Mouse (Mus musculus): ENCODE results near the gene Slc9a2.
"Not testable (repeated sequence)": the region's sequence is repeated elsewhere in the genome, so short reads cannot be mapped to it uniquely, and the experiment has no call there.

Slc9a2 gene

DNA sequence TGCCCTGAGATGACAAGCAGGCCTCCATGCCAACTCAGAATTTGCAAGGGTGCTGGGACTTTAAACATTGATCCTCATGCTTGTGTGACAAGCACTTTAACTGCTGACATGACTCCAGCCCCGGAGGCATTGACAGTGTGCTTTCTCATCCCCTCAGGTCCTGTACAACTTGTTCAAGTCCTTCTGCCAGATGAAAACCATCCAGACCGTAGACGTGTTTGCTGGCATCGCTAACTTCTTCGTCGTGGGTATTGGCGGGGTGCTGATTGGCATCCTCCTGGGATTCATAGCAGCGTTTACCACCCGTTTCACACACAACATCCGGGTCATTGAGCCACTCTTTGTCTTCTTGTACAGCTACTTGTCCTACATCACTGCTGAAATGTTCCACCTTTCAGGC is 45.7 kb downstream of the Slc9a2 start:
- DNase-seq = no peak

DNA sequence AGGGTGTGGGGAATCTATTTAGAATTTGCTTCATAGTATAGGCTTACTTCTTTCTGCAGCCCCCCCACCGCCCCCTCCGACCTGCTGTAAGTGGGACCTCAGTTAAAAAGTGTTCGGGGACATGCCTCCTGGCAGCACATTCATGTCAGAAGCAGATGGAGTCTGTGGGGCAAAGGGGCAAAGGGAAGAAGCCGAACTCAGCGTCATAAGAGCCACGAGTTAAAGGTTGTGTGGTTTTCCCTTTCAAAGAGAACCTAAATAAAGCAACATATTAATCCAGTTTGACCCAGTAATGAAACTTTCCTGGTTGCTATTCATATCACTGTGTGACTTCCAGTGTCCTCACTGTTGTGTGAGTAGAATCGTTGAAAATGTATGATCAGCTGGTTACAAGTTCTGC is 47.0 kb downstream of the Slc9a2 start:
- DNase-seq = no peak

DNA sequence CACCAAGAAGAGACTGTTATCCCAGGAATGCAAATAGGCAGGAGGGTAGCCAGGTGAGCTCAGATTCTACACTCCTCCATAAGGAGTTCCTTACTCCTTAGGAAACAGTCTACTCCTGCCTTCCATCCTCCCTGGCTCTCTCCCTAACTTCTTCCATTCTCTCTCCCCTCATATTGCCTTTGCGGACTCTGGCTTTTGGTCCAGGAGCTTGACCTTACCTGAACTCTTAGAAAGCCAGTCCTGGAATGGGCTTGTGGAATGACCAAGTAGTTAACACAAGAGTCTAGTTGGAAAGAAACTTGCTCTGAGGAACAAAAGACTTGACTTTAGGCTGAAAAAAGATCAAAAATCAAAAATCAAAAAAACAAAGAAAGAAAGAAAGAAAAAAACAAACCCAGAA is 48.3 kb downstream of the Slc9a2 start:
- DNase-seq = no peak

DNA sequence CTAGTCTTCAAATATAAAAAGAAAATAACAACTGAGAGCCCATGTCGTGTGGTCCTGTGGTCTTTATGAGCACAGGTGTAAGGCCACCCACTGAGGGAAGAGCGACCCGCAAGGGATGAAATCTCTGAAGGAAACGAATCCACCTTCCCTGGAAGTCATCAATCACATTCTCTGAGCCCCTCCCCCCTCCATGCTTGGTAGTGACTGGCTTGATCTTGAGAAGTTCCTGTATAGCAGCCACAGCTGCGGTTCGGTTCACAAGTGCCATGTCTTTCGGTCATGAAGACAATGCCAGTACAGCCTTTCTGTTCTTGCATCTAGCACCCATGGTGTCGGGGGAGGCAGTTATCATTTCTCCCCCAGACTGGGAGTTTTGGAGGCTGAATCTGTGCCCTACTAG is 57.3 kb downstream of the Slc9a2 start:
- DNase-seq = no peak

DNA sequence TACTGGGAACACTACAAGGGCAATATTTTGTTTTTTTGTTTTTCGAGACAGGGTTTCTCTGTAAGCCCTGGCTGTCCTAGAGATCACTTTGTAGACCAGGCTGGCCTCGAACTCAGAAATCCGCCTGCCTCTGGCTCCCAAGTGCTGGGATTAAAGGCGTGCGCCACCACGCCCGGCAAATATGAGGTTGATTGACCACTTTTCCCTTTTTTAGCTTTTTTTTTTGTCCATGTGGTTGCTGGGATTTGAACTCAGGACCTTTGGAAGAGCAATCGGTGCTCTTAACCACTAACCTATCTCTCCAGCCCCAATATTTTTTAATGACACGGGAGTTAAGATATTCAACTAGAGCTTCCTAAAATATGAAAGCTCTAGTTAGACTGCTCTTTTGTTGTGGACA is 57.9 kb downstream of the Slc9a2 start:
- DNase-seq = not testable (repeated sequence)

DNA sequence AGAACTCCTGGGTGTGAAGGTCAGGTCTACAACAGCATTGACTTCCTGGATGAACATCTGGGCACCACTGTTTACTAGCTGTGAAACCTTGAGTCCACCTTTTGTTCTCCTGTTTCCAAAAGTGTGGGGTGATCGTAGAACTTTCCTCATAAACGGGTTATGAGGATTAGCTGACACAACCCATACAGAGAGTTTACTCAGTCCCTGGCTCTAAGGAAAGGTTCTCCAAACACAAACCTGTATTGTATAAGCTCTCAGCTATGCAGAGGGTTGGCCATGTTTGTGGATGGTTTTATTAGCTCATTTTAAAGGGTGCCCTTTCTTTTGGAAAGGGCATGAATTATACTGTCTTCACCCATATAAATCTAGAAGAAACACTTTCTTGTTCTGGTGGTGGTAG is 60.4 kb downstream of the Slc9a2 start:
- no peak for DNase-seq

DNA sequence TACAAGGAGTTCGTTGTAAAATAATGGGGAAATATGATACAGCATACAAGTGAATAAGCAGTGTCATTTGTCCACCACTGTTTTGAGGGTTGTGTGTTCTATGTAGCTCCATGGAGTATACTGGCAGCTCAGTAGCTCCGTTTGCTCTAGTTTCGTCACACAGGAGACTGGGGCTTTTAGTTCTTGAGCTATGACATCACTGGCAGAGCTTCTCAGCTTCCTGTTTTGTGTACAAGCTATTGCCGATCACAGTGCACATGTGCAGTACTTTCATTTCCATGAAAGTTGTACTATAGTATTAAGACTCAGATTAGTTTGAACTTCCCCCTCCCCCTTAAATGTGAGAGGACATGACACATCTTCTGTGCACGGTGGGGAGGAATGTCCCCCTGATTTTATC is 65.7 kb downstream of the Slc9a2 start:
- DNase-seq = no peak

DNA sequence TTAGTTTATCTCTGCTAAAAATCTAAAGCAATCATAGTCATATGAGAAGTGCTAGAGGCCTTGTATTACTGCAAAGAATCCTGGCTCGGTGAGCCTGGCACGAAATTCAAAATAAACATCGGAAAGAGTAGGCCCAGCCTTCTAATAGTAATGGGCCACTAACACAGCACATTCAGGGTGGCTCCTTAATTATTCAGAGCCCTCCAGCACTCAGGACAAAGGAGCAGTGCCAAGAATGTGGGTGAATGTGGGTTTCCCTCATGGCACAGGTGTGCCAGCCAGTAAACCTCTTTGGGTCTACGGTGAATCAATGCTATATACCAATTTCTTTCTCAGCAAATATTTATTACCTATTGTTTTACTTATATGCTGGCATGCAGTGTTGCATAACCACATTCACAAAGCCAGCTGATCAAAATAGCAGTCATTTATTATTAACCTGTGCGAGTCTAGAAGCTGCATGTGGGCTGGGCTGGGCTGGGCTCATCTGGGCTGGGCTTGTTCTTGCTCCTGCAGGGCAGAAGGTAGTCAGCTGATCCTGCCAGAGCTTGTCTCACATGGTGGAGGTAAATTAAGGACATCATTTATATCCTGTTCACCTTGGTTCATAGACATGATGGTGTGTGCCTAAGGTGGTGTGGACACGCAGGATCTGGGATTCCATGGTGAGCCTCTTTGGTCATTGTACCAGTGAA is 79.5 kb downstream of the Slc9a2 start:
- no peak for DNase-seq

DNA sequence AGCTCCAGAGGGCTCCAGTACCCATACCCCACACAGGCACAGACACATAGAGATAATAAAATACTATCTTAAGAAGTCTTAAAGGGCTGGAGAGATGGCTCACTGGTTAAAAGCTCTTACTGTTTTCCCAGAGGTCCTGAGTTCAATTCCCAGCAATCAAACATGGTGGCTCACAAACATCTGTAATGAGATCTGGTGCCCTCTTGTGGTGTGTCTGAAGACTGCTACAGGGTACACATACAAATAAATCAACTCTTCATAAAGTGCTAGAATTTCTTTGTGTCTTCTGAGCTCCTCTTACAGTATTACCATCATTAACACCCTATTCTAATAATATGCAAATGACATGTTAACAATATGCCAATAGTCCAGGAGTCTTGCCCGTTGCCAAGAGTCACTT is 83.7 kb downstream of the Slc9a2 start:
- no peak for DNase-seq

DNA sequence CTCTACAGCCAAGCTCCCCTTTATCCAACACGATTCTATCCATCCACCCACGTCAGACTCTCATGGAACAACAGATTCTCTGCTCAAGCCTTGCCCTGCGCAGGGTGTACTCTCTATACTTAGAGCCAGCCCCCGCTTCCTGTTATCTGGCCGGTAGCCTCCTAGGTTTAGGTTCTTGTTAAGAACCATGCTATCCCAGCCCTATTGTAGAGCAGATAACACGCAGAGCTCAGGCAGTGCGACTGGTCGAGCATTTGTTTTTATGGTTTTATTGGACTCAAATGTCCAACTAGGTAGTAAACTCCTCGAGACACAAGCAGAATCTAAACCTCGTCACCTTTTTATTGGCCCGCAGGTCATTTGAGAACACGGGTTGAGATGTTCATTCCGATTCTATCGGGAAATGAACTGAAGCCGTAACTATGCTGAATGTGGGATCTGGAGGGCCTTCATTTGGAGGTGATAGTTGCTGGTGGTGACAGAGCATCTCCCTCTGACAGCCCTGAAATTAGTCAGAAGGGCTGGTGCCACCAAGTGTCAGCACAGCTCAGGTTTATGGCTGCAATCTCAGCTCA is 84.4 kb downstream of the Slc9a2 start:
- DNase-seq = no peak

DNA sequence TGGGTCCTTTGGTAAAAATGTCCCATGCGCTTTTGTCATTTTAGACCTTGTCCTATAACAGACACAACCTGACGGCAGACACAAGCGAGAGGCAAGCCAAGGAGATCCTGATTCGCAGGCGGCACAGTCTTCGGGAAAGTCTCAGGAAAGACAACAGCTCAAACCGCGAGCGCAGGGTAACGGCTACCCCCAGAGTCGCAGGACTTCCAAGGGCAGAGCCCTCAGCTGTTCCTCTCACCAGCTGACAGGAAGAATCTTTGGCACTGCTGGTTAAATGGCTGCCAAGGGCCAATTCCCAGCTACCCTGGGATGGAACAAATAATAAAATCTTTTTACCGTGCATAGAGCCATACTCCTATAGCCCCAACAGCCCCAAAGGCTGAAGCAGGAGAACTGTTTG is 85.1 kb downstream of the Slc9a2 start:
- no peak for DNase-seq

DNA sequence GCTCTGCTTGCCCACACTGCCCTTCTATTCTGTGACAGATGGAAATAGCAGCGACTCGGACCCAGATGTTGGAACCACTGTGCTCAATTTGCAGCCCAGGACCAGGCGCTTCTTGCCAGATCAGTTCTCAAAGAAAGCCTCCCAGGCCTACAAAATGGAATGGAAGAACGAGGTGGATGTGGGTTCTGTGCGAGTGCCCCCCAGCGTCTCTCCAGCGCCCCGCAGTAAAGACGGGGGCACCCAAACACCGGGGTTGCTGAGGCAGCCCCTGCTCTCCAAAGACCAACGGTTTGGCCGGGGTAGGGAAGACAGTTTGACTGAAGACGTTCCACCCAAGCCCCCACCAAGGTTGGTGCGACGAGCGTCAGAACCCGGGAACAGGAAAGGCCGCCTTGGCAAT is 87.2 kb downstream of the Slc9a2 start:
- no peak for DNase-seq

DNA sequence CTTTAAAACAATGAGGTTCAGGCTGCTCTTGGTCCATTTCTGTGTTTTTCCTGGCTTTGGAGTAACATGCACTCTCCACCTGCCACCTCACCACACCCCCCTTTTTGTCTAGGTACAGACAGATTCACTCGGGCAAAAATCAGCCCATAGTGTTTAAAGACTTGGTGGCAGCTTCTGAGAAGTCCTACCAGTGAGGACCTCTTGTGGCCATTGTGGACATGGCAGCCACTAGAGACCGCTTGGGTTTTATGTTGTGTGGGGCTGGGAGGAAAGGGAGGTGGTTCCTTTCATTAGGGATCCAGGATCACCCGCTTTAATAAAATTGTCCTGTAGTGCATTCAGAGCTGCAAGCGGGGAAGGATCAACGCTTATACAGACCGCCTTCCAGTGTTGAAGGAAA is 88.2 kb downstream of the Slc9a2 start:
- peak; percentile 6 for DNase-seq

DNA sequence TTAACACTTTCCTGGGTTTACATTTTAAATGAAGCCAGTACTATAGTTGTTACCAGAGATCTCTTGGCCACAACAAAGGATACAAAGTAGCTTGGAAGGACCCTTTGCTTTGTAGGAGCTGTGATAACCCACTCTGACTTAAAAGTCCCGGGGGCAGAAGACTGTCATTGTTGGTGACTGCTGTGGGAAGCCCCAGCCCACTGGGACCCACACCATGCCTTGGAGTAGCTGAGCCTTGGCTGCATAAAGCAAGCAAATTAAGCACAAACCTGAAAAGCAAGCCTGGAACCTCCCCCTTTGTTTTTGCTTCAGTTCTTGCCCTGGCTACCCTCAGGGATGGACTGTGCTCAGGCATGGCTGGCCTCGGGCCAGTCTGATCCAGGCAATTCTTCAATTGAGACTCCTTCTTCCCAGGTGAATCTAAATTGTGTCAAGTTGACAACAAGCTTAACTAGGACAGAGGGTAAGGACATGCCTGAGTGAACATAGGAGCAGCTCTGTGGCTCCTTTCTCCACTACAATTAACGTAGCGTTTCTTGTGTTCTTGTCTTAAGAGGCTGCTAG is 89.0 kb downstream of the Slc9a2 start:
- DNase-seq = no peak

DNA sequence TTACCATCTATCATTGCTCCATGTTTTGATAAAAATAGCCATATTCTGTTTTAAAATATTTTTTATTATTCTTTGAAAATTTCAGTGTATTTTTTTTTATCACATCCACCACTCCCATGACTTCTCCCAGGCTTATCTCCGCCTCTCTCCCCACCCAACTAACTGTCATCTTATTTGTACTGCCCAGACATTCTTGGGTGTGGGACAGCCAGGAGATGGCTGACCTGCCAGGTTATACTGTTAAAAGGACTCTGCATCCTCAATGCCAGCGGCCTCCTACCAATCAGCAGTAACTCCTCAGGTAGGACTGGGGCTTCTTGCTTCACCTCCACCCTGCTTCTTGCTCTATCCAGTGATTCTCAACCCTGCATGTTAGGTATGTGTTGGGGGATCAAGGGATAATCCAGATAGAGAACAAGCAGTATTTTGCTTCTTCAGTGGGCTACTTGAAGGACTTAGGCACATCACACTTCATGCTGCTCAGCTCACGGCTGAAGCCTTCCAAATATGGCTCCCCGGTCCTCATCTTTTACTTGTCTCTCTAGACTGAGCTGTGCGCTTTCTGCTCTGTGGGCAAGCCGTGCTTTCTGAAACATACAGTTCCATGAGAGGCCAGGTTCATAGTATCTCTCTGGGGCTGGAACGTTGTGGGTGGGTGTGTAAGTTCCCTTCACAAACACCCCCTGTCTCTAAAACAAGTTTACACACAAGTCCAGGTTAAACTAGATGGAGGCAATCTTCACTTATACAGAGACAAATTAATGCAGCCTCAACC is 91.0 kb downstream of the Slc9a2 start:
- no peak for DNase-seq

DNA sequence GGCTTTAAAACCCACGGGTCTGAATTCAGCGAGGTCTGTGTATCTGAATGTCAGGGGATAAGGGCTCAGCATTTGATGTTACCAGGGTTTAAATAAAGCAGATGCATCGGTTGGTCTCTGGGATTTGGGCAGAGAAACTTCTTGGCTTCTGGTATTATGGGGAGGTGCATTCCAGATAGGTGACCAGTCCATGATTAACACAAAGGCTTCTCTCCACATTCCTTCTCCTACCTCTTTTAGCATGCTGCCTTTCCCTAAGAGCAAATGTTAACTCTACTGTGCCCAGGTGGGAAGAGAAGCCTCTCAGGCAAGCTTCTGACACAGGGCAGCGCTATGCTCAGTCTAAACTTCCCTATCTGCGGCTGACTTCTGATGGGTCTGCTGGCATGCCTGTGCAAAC is 92.9 kb downstream of the Slc9a2 start:
- DNase-seq = no peak

DNA sequence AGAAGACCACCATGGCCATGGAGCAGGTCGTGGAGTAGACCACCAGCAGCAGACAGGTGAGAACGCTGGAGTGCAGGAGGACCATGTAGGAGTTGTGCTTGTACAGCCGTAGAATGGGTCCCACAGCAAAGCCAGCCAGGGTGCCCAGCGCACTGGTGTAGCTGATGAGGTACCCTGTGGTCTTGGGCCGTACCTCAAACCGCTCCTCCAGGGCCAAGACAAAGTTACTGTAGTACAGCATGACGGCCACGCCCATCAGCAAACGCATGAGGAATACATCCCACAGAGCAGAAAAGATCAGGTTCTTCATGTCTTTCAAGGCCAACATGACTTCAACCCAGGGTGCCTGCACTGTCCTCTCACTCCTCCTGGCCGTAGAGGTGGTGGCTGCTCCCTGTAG is 93.7 kb downstream of the Slc9a2 start:
- DNase-seq = no peak

DNA sequence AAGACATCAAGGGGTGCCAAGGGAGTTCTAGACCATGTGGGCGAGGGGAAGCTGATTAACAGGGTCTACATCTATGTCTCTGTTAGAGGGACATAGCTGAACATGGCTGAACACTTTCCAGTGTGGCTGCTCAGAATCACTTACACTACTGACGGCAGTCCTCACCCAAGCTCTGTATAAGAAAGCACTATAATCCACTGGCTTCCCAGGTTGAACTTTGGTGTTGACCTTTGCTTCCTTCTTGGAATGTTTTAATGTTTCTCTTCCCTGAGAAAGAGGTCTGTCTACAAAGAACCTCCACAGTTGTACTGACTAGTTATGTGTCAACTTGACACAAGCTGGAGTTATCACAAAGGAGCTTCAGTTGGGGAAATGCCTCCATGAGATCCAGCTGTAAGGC is 95.7 kb downstream of the Slc9a2 start:
- DNase-seq = no peak

DNA sequence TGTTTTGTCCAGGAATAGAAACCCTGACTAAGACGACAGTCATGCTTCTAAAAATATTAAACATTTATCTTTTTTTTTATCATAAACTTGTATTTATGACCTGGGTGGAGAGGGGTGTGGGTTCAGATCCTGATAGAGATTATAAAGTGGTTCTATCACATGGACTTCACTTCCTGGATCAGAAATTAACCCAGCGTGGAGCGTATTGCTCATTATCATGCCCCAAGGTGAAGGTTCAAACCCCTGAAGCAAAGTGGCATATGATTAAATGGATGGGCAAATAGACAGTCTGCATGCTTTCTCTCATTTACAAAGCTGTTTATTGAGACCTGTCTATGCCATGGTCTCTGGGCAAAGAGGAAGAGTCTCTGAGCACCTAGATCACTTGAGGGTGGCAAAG is 96.4 kb downstream of the Slc9a2 start:
- DNase-seq = no peak

DNA sequence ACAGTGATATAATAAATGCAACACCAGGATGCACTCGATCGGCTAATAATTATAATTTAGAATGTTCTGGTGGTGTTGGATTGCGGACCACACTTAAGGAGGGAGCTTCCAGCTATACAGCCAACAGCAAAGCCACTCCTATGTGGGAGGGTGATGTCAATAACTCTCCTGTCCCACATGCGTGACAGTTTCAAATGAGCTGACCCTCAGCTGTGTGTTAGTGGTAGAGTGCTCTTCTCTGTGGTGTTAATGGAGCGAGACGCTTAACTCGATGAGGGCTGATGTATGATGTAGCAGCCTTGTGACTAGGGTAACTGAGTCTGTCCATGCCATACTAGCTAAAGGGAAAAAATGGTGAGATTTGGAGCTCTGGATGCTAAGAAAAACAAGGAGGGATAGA is 103.1 kb downstream of the Slc9a2 start:
- no peak for DNase-seq

DNA sequence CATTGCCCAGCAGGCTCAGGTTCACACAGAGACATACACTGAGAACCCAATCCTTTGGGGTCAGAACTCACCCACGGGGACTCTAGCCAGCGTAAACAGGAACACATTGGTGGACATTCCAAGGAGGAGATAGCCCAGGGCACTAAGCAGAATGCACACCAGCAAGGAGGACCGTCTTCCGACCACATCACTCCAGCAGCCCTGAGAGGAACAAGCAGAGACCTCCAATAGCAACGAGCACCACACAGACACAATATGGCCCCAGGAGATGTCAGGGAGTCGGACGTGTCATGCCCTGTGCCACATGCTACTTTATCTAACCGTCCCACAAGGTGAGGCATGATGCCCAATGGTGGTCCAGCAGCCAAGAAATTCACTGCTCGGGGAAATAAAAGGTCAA is 103.9 kb downstream of the Slc9a2 start:
- DNase-seq = no peak

DNA sequence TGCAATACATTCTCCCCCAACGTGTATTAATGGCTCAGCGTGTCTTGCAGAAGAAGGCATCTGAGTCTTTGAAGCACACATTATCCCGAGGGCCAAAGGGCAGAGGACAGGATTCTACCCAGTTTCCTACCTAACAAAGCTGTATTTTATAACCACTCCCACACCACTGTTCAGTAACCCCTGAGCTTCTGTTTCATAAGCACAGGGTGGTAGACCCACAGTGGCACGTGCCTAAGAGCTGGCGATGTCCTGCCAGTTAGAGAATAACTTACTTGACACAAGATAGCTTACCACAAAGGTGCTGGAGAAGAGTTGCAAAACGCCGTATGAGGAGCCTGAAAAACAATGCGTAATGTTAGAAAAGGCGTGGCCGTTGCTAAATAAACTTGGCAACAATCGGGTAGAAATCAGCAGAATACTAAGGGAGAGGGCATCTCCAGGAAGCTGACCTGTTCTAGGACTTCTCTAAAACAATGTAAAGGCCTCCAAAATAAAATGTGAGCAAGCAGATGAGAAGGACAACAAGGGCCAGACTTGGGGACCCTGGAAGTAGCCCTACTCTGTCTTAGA is 105.6 kb downstream of the Slc9a2 start:
- DNase-seq = no peak

DNA sequence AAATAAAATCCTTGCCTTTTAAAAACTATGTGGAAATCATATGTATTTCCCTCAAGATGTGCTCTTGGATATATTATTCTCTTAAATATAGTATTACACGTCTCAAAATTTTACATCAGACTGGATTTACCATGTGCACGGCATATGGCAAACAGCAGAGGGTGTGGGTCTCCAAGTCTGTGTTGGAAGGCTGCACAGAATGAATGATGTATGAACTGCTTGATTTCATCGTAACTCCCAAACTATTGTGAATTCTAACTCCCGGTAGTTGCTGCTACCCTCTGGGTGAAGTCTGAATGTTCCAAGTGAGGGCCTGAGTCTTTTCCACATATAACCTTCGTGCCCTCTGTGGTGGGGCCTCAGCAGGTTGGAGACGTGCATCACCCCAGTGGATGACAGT is 108.6 kb downstream of the Slc9a2 start:
- no peak for DNase-seq

Measured in cerebellum, adult 8-10 months (tissue).